Mouse (Mus musculus) cerebellum, postnatal 4 days (tissue): ENCODE results near the gene Atp4b.
"Not testable (repeated sequence)": the region's sequence is repeated elsewhere in the genome, so short reads cannot be mapped to it uniquely, and the experiment has no call there.

Experiments
- DNase-seq, 2 experiments: peaks; one replicate each; pipeline ENCODE4 v3.0.0; 2022; ENCODE audit warnings: low spot score in 2 of 2, mixed read lengths in 1 of 2

The Atp4b gene

DNA sequence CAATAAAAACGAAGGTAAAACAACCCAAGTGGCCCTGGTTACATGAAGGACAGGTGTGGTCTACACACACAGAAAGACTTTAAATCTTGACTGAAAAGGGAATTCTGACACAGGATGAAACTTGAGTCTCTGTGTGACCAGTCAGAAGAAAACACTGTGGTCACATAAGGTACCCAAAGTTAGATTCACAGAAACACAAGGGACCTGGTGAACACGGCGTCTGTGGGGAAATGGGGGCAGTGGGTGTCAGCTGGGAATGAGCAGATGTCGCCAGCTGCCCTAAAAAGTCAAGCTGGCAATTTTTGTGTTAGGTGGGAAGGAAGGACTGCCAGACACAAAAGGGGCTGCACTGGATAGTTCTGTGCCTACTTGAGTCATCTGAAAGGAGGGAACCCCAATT is 13.6 kb downstream of the Atp4b start:
- no peak for DNase-seq

- DNase-seq = no peak
These were observed 14.1 kb downstream of the Atp4b start for GRCm38 (mm10) chr8:13382536-13382935.

- DNase-seq = no peak
These were observed 15.0 kb downstream of the Atp4b start for GRCm38 (mm10) chr8:13381630-13382029.

DNA sequence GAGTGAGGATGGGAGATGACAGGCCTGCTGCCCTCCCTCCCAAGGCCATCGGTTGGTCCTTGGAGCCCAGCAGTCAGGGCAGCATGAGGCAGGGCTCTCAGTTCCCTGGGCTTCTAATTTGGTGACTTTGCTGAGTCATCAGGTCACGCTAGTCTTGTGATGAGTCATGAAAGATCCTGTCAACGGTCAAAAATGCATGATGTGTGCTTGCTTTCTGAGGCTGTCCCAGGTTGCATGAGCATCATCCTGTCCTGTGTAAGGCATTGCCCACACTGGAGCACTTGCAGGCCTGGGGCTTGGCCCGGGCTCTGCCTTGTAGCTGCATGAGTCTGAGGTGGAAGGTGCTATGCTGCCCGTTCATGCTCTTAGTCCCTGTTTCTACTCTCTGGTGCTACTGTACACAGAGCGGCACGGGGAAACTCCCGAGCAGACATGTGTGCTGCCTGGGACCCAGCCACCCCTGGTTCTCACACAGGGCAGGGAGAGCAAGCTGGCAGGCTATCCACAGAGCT is 23.4 kb downstream of the Atp4b start:
- no peak for DNase-seq

DNA sequence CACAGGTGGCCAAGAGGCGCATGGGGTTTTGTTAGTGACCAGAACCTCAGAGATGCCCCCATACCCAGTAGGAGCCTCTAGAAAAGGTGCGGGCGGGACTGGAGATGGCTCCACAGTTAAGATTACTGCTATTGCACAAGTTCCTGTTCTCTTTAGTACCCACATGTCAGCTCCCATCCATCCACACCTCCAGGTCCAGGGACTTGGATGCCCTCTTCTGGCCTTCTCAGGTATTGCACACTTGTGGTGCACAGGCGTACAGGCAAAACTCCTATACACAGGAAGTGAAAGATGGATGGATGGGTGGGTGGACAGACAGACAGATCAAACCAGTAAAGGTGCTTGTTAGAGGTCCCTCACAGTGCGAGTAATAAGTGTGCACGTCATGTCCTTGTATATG is 34.8 kb downstream of the Atp4b start:
- DNase-seq = no peak

DNA sequence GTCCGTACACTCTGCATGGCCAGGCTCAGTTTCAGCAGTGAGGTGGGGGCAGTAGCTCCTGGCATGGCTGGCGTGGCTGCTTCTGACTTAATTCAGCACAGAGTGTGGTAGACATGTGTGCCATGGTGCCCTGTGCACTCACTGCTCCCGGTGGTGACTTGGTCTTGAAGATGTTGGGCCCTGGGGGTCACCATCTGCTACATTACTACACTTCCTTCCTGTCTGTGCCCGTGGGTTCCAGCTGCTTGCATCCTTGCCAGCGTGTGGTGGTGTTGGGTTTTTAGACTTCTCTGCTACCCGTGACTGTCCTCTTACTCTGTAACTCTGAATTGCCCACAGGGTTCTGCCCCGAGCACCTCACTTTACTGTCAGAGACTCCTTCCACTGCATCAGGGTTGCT is 36.4 kb downstream of the Atp4b start:
- no peak for DNase-seq

DNA sequence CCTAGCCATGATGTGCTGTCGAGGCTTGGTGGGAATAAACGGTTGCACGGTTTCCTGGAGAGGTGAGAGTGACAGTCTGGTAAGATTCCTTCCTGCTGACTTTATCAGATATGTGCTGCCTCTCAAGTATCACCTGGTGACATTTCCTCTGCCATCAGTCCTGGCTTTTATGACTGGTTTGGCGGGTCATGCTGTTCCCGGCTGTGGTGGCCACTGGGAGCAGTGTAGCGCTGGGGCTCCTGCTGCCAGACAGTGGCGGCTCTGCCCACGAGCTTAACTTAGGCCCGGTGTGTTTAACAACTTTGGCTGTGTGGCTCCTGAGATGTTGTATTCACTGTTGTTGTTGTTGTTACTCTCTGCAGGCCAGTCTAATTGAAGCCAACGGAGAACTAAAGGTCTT is 39.9 kb downstream of the Atp4b start:
- DNase-seq = no peak

DNA sequence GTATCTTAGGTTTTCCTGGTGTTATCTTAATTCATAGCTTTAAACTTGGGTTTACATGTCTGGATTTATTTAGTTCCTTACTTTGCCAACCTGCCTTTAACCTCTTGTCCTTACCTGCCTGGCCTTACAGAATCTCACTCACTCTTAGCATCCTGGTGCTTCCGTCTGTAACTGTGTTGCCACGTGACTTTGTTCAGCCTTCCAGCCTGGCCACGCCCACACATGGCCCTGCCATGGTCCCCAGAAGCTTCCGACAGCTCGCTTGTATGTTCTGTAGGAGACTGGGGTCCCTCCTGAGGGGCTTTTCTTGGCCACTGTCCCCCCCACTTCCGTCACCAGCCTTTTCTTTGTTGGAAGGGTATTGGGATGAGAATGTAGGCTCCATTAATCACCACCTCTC is 40.4 kb downstream of the Atp4b start:
- no peak for DNase-seq

DNA sequence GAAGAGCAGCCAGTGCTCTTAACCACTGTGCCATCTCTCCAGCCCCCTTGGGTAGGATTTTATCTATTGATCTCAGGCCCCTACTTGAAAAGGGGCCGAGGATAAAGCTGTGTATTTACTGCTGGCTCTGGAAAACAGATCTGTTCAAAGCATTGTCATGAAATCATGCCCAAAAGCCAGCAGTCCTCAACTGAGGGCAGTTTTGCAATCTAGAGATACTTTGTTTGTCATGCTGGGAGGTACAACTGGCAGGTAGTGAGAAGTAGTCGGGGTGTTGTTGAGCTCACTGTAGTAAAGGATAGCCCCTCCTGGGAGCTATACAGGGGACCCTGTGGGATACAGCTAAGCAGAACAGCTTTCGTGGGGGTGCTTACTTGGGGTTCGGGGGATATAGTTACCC is 42.7 kb downstream of the Atp4b start:
- DNase-seq = no peak

DNA sequence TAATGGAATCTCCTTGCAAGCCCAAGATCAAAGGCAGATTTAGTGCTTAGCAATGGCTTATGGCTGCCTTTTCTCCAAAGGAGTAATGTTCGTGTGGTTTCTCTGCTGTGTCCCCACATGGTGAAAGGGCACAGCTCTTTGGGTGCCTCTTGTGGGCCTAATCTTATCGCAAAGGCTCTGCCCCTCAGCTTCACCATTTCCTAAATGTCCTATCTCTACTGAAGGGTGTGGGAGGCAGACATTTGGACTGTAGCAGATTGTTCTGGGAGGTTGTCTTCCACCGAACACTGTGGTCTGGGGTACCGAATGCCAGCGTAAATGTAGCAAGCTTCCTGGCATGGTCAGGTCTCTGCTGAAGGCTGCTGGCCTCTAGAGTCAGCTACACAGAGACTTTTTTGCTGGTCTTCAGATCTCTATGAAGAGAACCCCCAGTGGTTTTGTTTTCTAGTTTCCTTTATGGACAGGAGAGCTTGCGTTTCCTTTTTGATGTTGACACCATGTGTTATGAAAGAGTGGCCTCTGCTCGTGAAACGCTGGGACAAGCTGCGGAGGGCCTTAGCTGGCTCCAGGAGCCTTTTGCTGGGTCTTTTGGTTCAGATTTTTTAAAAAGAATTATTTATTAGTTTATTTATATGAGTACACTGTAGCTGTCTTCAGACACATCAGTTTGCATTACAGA is 43.3 kb downstream of the Atp4b start:
- no peak for DNase-seq

DNA sequence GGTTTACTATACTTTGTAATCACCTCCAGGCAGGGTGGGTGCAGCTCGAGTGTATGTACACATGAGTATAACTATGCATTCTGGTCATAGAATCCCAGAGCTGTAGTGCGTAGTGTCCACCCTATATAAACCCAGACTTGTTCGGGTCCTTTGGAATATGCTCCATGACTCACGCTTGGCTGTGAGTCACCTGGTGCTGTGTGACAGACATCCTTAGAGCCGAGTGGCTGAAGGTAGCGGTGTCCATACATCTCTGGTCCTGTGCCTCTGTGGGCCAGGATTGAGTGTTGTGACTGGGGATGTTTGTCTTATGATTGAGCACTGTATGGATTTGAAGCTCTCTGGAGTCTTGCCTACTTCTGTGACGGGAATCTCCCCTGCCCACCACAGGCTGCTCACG is 44.0 kb downstream of the Atp4b start:
- DNase-seq = no peak

DNA sequence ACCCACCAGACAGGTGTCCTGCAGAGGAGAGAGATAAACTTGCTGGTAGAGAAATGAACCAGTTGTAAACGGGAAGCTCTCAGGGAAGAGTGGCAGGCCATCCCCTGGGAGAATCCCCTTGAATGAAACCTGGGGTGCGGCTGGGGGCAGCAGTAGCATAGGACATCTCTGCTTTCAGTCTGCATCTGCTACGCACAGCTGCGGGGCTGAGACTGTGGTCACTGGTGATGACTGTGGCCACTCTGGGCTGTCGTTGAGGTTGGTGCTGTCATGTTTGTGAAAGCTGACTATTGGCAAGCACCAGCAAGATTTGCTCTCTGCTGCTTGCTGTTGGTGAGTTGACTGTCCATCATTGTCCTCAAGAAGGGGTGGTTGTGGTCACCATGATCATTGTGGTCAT is 45.0 kb downstream of the Atp4b start:
- DNase-seq = no peak

GRCm38 (mm10) chr8:13350052-13350451 is 46.6 kb downstream of the Atp4b start:
- no peak for DNase-seq

GRCm38 (mm10) chr8:13343134-13343533 is 53.5 kb downstream of the Atp4b start:
- DNase-seq = no peak

DNA sequence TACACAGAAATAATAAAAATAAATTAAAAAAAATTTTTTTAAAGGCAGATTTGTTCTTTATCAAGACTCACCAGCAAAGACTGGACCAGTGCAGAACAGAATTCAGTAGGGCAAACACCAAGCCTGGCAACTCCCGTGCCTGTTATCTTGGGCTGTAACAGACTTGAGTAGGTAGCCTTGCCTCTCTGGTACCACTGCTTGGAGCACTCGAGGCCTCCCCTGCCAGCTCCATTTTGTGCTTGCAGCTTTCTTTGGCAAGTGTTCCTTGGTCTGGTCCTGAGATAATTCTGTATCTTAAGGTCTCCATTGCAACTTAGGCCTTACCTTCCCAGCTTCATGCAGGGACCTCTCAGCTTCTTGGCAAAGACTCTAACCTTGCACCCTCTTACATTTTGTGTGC is 54.3 kb downstream of the Atp4b start:
- no peak for DNase-seq

DNA sequence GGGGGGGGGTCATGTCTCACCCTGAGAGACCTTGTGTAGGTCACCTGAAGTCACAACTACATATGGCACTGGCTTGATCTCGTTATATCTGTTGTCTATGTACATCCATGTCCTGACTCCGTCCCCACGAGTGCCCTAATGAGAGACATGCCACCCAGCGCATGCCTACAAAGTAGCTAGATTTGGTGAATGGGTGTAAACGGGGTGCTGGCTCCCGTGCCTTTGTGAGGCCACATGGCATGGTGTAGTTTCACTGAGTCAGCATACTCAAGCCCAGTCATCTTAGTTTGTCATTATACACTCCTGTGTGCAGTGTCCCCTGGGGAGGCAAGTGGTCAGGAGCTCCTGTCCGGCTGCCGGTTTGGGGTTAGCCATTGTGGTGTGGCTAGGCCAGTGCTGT is 56.0 kb downstream of the Atp4b start:
- no peak for DNase-seq

DNA sequence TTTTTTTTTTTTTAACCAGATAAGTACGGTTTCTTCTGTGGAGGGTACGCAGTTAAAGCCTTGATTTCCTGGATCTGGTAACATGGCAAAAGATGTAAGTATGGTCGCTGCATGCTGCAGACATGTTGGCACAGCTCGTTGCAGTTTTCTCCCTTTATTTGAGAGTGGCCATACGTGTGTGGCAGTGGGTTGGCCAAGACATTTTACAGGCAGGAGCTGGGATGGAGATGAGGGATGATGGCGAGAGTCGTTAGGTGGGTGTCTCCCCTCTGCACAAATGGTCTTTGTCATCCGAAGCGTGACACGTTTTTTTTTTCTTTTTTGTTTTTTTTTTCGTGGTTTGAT is 57.0 kb downstream of the Atp4b start:
- DNase-seq = no peak

DNA sequence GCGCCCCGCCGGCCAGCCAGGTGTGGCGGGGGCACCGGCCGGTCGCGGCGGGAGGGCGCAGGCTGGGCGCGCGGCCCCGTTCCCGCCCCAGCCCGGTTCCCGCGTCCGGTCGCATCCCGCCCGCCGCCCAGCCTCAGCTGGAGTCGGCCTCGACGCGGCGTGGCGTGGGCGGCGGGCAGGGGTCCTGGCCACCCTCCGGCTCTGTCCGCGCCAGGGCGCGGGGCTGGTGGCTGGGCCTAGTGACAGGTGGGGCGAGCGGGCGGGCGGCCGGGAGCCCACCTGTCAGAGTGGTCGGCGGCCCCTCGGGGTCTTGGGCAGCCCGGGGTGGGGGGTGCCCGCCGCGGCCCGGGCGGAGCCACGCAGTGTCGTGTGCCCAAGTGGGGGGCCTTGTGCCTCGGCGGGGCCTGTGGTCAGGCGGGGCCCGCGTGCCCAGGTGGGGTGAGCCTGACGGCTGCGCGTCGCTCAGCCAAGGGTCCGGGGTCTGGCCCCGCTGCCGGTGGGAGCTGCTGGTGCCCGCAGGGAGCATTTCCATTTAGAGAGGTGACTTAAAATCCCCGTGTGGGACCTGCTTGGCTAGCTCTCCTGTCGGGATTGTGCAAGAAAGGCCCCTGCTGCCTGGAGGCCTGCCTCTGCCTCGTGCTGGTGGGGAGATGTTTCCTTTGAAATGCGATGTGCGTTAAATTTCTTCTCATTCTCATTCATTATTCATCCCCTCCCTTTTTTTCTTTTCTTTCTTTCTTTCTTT is 57.6 kb downstream of the Atp4b start:
- peak in 1 of 2 experiments; percentile 46 for DNase-seq

GRCm38 (mm10) chr8:13338255-13338860 is 58.3 kb downstream of the Atp4b start, which contains the start of gene Tfdp1:
Gene Tfdp1 (plus strand): TSS chr8:13338751.
- DNase-seq = peak; percentile 43 to 79

- DNase-seq = no peak
These were observed 58.9 kb downstream of the Atp4b start for GRCm38 (mm10) chr8:13337678-13338077.

DNA sequence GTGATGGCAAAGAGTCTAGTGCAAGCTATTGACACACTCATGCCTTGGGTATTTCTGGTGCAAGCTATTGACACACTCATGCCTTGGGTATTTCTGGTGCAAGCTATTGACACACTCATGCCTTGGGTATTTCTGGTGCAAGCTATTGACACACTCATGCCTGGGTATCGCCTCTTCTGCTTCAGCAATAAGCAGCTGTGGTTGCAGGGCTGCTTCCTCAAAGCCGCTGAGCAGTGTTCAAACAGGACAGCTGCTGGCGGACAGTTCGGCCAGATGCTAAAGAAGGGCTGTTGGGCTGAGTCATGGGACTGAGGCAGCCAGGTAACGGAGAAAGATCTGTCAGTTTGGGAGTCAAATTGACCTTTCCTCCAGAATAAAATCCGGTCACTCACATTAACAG is 59.4 kb downstream of the Atp4b start:
- DNase-seq = not testable (repeated sequence)
